Mouse (Mus musculus) liver, embryonic 12.5 days (tissue): ENCODE results near the gene Hp1bp3. TPM values are rescaled to one million over a fixed set of nuclear protein-coding genes. Genes with fewer than 3 reads are reported as not detected.

Experiments used
- ATAC-seq: fragments of 200-750 bp; cut with Nextera tagmentation; 2 replicates; pipeline ENCODE4 v1.8.0; 2017; ENCODE audit warnings: moderate number of reproducible peaks, mild to moderate bottlenecking, moderate library complexity
- H3K27ac ChIP-seq: fragments of 300-500 bp; sonication (generic); 2 replicates; pipeline ENCODE4 v1.5.1; 2016; ENCODE audit warnings: mild to moderate bottlenecking
- H3K27me3 ChIP-seq: fragments of 300-500 bp; sonication (generic); replicated peaks from 2 replicates; pipeline ENCODE4 v1.6.1; 2016; ENCODE audit warnings: mild to moderate bottlenecking, moderate library complexity
- H3K36me3 ChIP-seq: fragments of 300-500 bp; sonication (generic); 2 replicates; pipeline ENCODE4 v1.6.1; 2016; ENCODE audit warnings: mild to moderate bottlenecking, moderate library complexity
- H3K4me1 ChIP-seq: fragments of 300-500 bp; sonication (generic); 2 replicates; pipeline ENCODE4 v1.6.1; 2016
- H3K4me2 ChIP-seq: fragments of 300-500 bp; sonication (generic); 2 replicates; pipeline ENCODE4 v1.6.1; 2016; ENCODE audit warnings: mild to moderate bottlenecking, moderate library complexity
- H3K4me3 ChIP-seq: fragments of 300-500 bp; sonication (generic); 2 replicates; pipeline ENCODE4 v1.5.1; 2016; ENCODE audit warnings: mild to moderate bottlenecking, moderate library complexity
- H3K9ac ChIP-seq: fragments of 300-500 bp; sonication (generic); 2 replicates; pipeline ENCODE4 v1.6.1; 2016; ENCODE audit warnings: mild to moderate bottlenecking, moderate library complexity
- H3K9me3 ChIP-seq: fragments of 300-500 bp; sonication (generic); replicated peaks from 2 replicates; pipeline ENCODE4 v1.6.1; 2016; ENCODE audit warnings: mild to moderate bottlenecking, moderate library complexity
- WGBS: fragments of 180-500 bp; shearing (Covaris S2); methylation state at CpG from one replicate; pipeline ENCODE4 v1.1.7; 2016; ENCODE audit not compliant: insufficient replicate concordance; 5-methylcytosine and 5-hydroxymethylcytosine counted together
- polyA plus RNA-seq: library from polyadenylated mRNA; unstranded; fragments of >200 nt; fragmentation: Nextera tagmentation; extraction: Ambion mirVana; gene quantifications from 2 replicates; pipeline ENCODE4 v1.2.1, GENCODE M21; 2016

Gene Hp1bp3
- polyA plus RNA-seq = 48.2 and 50.1 TPM in 2 replicates

DNA sequence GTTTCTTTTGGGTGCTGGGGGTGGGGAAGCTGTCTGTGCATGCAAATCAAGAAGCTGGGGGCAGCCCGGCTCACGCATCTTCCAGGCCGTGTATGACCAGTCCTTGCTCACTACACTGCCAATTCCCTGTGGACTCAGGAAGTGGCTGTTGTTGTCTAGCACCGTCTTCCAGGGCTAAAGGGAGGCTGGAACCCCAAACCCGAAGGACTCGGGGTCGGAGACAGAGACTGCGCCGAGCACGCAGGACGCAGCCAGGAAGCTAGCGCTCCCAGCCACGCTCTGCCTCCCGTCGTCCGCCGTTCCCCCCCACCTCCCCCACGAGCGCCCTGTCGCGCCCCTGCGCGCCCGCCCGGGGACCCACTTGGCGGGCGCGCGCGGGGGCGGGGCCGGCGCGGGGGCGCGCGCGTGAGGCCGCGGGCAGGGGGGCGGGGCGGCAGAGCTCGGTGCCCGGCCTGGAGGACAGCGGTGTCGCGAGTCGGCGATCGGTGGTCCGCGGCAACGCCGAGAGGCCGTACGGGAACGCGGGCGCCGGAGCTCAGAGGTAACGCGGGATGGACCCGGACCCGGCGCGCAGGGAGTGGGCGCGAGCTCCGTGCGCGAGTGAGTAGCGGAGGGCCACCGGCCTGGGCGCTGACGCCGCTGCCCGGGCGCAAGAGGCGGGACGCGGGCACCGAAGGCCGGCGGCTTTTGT, at the start of gene Hp1bp3:
Gene Hp1bp3, plus strand, starts transcription at position 97 of the 691 bp plus-strand sequence.
- Histone ChIP-seq H3K4me2 (peak within 1 kb of the TSS; percentile 84), H3K9ac (peak within 1 kb of the TSS; percentile 98), H3K9me3 (no peaks in the 10 kb centered on the region), H3K27me3 (no peaks in the 10 kb centered on the region), H3K4me1 (peaks cover 51% of the 10 kb centered on the region), H3K36me3 (peaks cover 23% of the 10 kb centered on the region), H3K27ac (peak within 1 kb of the TSS; percentile 98), H3K4me3 (peak within 1 kb of the TSS; percentile 88)
- peak; percentile 47 for ATAC-seq
- WGBS = under 1% methylated on average over 59 of the region's 84 CpGs

DNA sequence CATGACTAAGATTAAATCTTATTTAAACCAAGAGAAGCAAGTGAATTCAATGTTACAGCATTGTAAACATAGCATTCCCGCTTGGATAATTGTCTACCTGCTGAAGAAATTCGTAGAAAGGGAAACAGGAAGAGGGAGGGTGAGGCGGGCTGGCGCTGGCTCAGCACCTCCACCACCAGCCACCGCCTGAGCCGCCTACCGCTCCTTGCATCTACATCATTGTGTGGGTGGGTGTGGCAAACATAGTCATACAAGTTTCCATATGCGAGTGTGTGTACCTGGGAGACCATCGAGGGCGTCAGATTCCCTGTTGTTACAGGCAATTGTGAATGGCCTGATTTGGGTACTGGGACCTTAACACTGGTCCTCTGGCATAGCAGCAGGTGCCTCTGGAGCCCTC, 49.6 kb upstream of the Hp1bp3 start:
- 86% methylated on average over 10 of the region's 10 CpGs for WGBS
- Histone ChIP-seq H3K36me3 (peaks cover 93% of the 10 kb centered on the region), H3K27me3 (no peaks in the 10 kb centered on the region), H3K27ac (no peak overlapping the region), H3K4me2 (no peak overlapping the region), H3K4me3 (no peak overlapping the region), H3K4me1 (peaks cover 17% of the 10 kb centered on the region; the same call in 1 of the 2 replicates), H3K9ac (no peak overlapping the region), H3K9me3 (no peaks in the 10 kb centered on the region)
- no peak for ATAC-seq

DNA sequence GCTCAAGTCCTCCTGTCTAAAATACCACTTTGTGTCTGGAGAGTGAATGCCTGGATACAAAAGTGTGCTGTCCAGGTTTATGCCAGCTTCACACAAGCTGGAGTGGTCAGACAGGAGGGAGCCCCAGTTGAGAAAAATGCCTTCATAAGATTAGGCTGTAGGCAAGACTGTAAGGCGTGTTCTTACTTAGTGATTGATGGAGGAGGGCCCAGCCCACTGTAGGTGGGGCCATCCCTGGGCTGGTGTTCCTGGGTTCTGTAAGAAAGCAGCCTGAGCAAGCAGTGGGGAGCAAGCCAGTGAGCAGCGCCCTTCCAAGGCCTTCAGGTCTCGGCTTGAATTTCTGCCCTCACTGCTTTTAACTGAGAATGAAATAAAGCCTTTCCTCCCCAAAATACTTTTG, 47.9 kb upstream of the Hp1bp3 start:
- H3K27ac ChIP-seq = no peak overlapping the region
- H3K4me1 ChIP-seq = peaks cover 17% of the 10 kb centered on the region; the same call in 1 of the 2 replicates
- no peaks in the 10 kb centered on the region for H3K27me3 ChIP-seq
- peaks cover 94% of the 10 kb centered on the region for H3K36me3 ChIP-seq
- no peak overlapping the region for H3K9ac ChIP-seq
- H3K9me3 ChIP-seq = no peaks in the 10 kb centered on the region
- peak; percentile 68 for ATAC-seq
- H3K4me2 ChIP-seq = no peak overlapping the region
- H3K4me3 ChIP-seq = no peak overlapping the region
- 60% methylated on average over 3 of the region's 3 CpGs for WGBS

DNA sequence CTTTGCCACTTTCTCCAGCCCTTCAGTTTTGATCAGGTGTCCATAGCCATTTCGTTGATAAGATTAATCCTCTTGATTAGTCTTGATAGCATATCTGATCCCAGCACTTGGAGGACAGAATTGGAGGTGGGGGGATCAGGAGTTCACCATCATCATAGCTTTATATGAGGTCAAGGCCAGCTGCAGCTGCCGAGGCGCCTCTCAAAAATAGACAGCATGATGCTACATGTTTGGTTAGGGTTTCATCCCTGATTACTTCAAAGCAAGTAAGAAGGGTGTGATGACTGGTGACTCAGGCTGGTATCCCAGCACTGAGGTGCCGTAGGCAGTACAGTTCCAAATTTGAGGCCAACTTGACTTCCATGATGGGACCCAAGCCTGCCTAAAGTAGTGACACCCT, 46.7 kb upstream of the Hp1bp3 start:
- Histone ChIP-seq H3K36me3 (peaks cover 94% of the 10 kb centered on the region), H3K27ac (no peak overlapping the region), H3K27me3 (no peaks in the 10 kb centered on the region), H3K9ac (no peak overlapping the region), H3K4me3 (no peak overlapping the region), H3K4me1 (peaks cover 17% of the 10 kb centered on the region; the same call in 1 of the 2 replicates), H3K9me3 (no peaks in the 10 kb centered on the region), H3K4me2 (no peak overlapping the region)
- WGBS = 80% methylated on average over 4 of the region's 4 CpGs
- ATAC-seq = no peak

DNA sequence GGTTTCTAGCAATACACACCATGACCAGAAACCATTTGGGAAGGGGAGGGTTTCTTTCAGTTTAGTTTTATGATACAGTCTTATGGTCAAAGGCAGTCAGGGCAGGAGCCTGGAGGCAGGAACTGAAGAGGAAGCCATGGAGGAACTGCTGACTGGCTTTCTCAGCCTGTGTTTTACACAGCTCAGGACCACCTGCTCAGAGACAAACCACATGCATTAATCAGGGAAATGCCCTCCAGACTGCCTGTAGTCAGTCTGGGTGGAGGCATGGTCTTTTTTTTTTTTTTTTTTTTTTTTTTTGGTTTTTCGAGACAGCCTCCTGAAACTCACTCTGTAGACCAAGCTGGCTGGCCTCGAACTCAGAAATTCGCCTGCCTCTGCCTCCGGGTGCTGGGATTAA, 43.4 kb upstream of the Hp1bp3 start:
- WGBS = 68% methylated on average over 4 of the region's 4 CpGs
- no peak for ATAC-seq
- H3K27me3 ChIP-seq = no peaks in the 10 kb centered on the region
- H3K4me3 ChIP-seq = no peak overlapping the region
- no peak overlapping the region for H3K27ac ChIP-seq
- H3K9me3 ChIP-seq = no peaks in the 10 kb centered on the region
- no peak overlapping the region for H3K4me2 ChIP-seq
- peaks cover 94% of the 10 kb centered on the region for H3K36me3 ChIP-seq
- no peak overlapping the region for H3K9ac ChIP-seq
- peaks cover 8% of the 10 kb centered on the region; the same call in 1 of the 2 replicates for H3K4me1 ChIP-seq

DNA sequence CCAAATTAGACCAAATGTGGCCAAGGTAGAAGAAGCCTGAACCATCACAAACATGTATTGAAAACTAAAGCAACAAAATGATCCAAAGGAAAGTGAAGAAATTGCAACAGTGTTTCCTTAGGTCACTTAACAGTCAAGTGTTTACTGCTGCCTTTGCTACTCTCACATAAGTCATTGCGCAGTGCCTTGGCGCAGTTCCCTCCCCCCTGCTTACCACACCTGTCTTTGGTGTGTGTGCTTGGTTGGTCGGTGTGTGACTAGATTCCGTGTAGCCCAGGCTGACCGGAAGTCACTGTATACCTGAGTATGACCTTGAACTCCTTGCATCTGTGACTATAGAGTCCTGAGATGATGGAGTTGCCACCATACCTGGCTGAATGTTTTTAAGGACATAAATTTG, 36.7 kb upstream of the Hp1bp3 start:
- Histone ChIP-seq H3K9me3 (no peaks in the 10 kb centered on the region), H3K4me1 (peaks cover 4% of the 10 kb centered on the region; the same call in 1 of the 2 replicates), H3K36me3 (peaks cover 97% of the 10 kb centered on the region), H3K4me3 (no peak overlapping the region), H3K4me2 (no peak overlapping the region), H3K27me3 (no peaks in the 10 kb centered on the region), H3K27ac (no peak overlapping the region), H3K9ac (no peak overlapping the region)
- WGBS = 86% methylated on average over 5 of the region's 5 CpGs
- no peak for ATAC-seq

DNA sequence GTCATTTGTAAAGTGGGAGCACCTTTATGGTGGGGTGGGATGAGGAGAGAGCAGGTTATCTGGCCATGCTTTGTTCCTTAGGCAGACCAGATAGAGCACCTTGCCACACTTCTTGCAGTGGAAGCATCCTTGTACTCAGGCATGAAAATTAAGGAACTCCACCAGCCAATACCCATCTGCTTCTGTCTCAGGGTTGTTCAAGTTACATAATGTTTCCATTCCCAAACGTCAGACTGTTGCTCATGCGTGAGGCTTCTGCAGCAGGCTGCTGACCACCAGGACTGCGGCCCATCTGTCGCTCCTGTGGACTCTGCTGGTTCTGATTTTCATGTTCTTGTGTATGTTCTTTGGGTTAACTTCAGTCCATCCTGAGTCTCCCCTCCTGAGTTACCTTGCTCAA, 35.4 kb upstream of the Hp1bp3 start:
- no peaks in the 10 kb centered on the region for H3K9me3 ChIP-seq
- ATAC-seq = no peak
- H3K4me3 ChIP-seq = no peak overlapping the region
- WGBS = 87% methylated on average over 4 of the region's 4 CpGs
- H3K27ac ChIP-seq = no peak overlapping the region
- H3K36me3 ChIP-seq = peaks cover 97% of the 10 kb centered on the region
- no peaks in the 10 kb centered on the region for H3K27me3 ChIP-seq
- H3K4me1 ChIP-seq = peaks cover 4% of the 10 kb centered on the region; the same call in 1 of the 2 replicates
- H3K4me2 ChIP-seq = no peak overlapping the region
- H3K9ac ChIP-seq = no peak overlapping the region

DNA sequence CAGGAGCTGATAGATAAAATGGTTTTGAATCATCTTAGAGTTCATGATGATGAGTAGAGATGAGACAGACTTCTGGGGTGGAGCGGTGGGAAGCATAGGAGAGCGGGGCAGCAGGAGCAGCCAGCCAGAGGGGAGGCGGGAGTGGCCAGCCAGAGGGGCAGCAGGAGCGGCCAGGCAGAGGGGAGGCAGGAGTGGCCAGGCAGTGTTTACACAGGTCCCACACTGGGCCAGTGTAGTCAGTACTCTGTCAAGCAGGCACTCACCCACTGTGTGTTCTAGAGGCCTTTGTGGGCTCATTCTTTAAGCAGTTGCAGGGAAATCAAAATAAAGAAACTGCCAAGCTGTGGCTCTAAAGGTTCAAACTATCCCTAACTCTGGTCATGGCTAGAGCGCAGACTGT, 32.0 kb upstream of the Hp1bp3 start:
- 0 out of 2 replicates have a peak, but pooled peaks have one; percentile 44 for ATAC-seq
- H3K36me3 ChIP-seq = peaks cover 96% of the 10 kb centered on the region

DNA sequence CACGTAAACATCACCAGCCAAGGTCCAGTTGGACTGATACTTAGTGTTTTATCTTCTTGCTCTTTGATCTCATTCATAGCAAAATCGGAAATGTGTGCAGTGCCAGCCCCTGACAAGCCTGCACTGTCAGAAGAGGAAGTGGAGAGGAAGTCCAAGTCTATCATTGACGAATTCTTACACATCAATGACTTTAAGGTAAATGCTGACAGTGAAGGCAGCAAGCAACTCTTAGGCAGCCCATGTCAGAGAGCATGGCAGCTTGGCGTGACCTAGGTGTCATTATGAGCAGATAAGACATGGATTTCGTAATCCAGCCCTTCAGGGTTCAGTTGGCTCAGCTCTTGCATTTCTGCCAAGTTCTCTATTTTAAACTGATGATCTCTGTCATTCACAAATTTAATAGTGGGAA, 31.5 kb upstream of the Hp1bp3 start:
- ATAC-seq = no peak
- no peak overlapping the region for H3K4me2 ChIP-seq
- no peaks in the 10 kb centered on the region for H3K9me3 ChIP-seq
- H3K9ac ChIP-seq = no peak overlapping the region
- 56% methylated on average over 5 of the region's 5 CpGs for whole genome bisulfite sequencing
- H3K4me3 ChIP-seq = no peak overlapping the region
- no peak overlapping the region for H3K27ac ChIP-seq
- peaks cover 97% of the 10 kb centered on the region for H3K36me3 ChIP-seq
- H3K27me3 ChIP-seq = no peaks in the 10 kb centered on the region
- peaks cover 4% of the 10 kb centered on the region; the same call in 1 of the 2 replicates for H3K4me1 ChIP-seq

More for the DNA sequence above, 32.0 kb upstream of the Hp1bp3 start:
- no peak overlapping the region for H3K4me2 ChIP-seq
- H3K9ac ChIP-seq = no peak overlapping the region
- H3K27me3 ChIP-seq = no peaks in the 10 kb centered on the region
- H3K27ac ChIP-seq = no peak overlapping the region
- 77% methylated on average over 5 of the region's 5 CpGs for WGBS
- H3K9me3 ChIP-seq = no peaks in the 10 kb centered on the region
- H3K4me3 ChIP-seq = no peak overlapping the region
- H3K4me1 ChIP-seq = peaks cover 4% of the 10 kb centered on the region; the same call in 1 of the 2 replicates

DNA sequence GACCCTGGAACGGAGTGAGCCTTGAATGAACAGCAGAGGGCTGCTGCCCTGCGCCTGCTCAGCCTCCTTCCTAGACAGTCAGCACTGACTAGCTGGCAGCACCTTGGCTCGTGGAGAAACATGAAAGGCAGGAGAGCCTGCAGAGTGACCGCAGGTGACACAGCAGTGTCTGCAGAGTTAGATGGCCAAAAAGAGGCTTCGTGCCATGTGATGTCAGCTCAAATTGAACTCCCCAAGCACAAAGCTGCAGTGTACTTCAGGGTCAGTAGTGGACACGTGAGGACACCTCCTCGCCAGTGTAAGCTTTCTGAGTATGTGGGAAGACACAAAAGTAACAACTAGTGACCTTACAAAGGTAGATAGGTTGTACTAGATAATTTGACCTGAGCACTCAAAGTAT, 30.1 kb upstream of the Hp1bp3 start:
- H3K27me3 ChIP-seq = no peaks in the 10 kb centered on the region
- peaks cover 4% of the 10 kb centered on the region; the same call in 1 of the 2 replicates for H3K4me1 ChIP-seq
- no peak overlapping the region for H3K27ac ChIP-seq
- no peak overlapping the region for H3K4me2 ChIP-seq
- no peaks in the 10 kb centered on the region for H3K9me3 ChIP-seq
- H3K9ac ChIP-seq = no peak overlapping the region
- ATAC-seq = no peak
- 85% methylated on average over 7 of the region's 7 CpGs for WGBS
- peaks cover 97% of the 10 kb centered on the region for H3K36me3 ChIP-seq
- no peak overlapping the region for H3K4me3 ChIP-seq

DNA sequence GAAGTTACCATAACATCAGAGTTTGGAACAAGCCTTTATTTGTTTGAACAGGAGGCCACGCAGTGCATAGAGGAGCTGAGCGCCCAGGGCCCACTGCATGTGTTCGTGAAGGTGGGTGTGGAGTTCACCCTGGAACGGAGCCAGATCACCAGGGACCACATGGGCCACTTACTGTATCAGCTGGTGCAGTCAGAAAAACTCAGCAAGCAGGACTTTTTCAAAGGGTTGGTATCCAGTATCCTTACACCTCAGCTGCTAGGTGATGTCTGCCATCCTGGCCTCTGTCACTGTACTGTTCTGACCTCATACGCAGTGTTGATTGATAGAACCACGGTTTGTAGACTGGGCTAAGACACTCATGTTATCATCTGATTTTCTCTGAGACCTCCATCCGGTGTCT, 28.1 kb upstream of the Hp1bp3 start:
- H3K27ac ChIP-seq = no peak overlapping the region
- H3K36me3 ChIP-seq = peaks cover 98% of the 10 kb centered on the region
- H3K27me3 ChIP-seq = no peaks in the 10 kb centered on the region
- peaks cover 4% of the 10 kb centered on the region; the same call in 1 of the 2 replicates for H3K4me1 ChIP-seq
- H3K4me3 ChIP-seq = no peak overlapping the region
- H3K9ac ChIP-seq = no peak overlapping the region
- no peak overlapping the region for H3K4me2 ChIP-seq
- 81% methylated on average over 7 of the region's 7 CpGs for WGBS
- H3K9me3 ChIP-seq = no peaks in the 10 kb centered on the region
- no peak for ATAC-seq

DNA sequence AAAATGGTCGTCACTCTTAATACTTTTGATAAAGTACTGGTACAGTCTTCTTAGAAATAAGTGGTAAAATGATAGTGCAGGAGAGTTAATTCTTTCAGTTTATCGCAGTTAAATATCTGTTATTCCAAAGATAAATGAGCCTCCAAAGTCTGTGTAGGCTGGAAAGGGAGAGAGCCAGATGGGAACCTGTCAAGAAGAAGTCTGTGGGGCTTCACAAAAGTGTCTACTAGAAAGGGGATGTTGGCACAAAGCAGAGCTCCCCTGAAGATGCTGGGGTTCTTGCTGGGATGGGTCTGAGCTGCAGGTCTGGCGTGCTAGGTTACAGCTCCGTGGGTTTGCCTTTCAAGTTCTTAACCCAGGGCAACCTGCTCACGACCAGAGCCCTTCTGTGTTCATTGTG, 23.5 kb upstream of the Hp1bp3 start:
- peaks cover 94% of the 10 kb centered on the region for H3K36me3 ChIP-seq
- H3K4me1 ChIP-seq = no peaks in the 10 kb centered on the region
- ATAC-seq = no peak
- no peak overlapping the region for H3K27ac ChIP-seq
- WGBS = 78% methylated on average over 5 of the region's 5 CpGs
- H3K27me3 ChIP-seq = no peaks in the 10 kb centered on the region
- H3K4me2 ChIP-seq = no peak overlapping the region
- H3K9ac ChIP-seq = no peak overlapping the region
- no peaks in the 10 kb centered on the region for H3K9me3 ChIP-seq
- no peak overlapping the region for H3K4me3 ChIP-seq
